Mouse (Mus musculus): ENCODE results near the gene Trabd2b. TPM values are rescaled to one million over a fixed set of nuclear protein-coding genes. Genes with fewer than 3 reads are reported as not detected.

Gene Trabd2b
- polyA plus RNA-seq, 2 experiments from 2014 or later: not detected

GRCm38 (mm10) chr4:114545481-114546200 is 139.1 kb downstream of the Trabd2b start:
- no peak for ATAC-seq

GRCm38 (mm10) chr4:114547658-114548448 is 141.3 kb downstream of the Trabd2b start:
- no peak for ATAC-seq

- ATAC-seq: no peak
Measured at GRCm38 (mm10) chr4:114549487-114549886, 143.0 kb downstream of the Trabd2b start.

- ATAC-seq: no peak
Measured at GRCm38 (mm10) chr4:114550471-114551156, 144.1 kb downstream of the Trabd2b start.

GRCm38 (mm10) chr4:114556880-114557279 is 150.4 kb downstream of the Trabd2b start:
- no peak for ATAC-seq

GRCm38 (mm10) chr4:114557731-114558130 is 151.2 kb downstream of the Trabd2b start:
- ATAC-seq: no peak

GRCm38 (mm10) chr4:114558487-114558886 is 152.0 kb downstream of the Trabd2b start:
- no peak for ATAC-seq

GRCm38 (mm10) chr4:114560638-114561216 is 154.2 kb downstream of the Trabd2b start:
- ATAC-seq: no peak

- no peak for ATAC-seq
Measured at GRCm38 (mm10) chr4:114564131-114564695, 157.7 kb downstream of the Trabd2b start.

- ATAC-seq: no peak
Measured at GRCm38 (mm10) chr4:114567594-114567993, 161.1 kb downstream of the Trabd2b start.

- ATAC-seq: no peak
Measured at GRCm38 (mm10) chr4:114568081-114568605, 161.6 kb downstream of the Trabd2b start.

GRCm38 (mm10) chr4:114578153-114578950 is 171.8 kb downstream of the Trabd2b start:
- no peak for ATAC-seq

- ATAC-seq: no peak
Measured at GRCm38 (mm10) chr4:114583546-114584144, 177.1 kb downstream of the Trabd2b start.

GRCm38 (mm10) chr4:114584686-114585085 is 178.2 kb downstream of the Trabd2b start:
- ATAC-seq: no peak

GRCm38 (mm10) chr4:114593554-114594215 is 187.2 kb downstream of the Trabd2b start:
- no peak for ATAC-seq

GRCm38 (mm10) chr4:114595188-114595701 is 188.7 kb downstream of the Trabd2b start:
- ATAC-seq: no peak

- ATAC-seq: no peak
Measured at GRCm38 (mm10) chr4:114599121-114599520, 192.6 kb downstream of the Trabd2b start.

- no peak for ATAC-seq
Measured at GRCm38 (mm10) chr4:114601201-114602009, 194.9 kb downstream of the Trabd2b start.

GRCm38 (mm10) chr4:114605670-114606069 is 199.1 kb downstream of the Trabd2b start:
- no peak for ATAC-seq
